Mouse (Mus musculus) adrenal gland, postnatal 14 days (tissue): ENCODE data around the gene Lcmt1. TPM values are rescaled to one million over a fixed set of nuclear protein-coding genes. Genes with fewer than 3 reads are reported as not detected.
A peak's percentile ranks its signal among the peaks of the same experiment; 100 is the strongest.

Source experiments
- DNase-seq: peaks from one replicate; pipeline ENCODE4 v3.0.0; 2021; ENCODE audit warnings: mixed read lengths
- total RNA-seq: library from RNA; stranded (reverse); gene quantifications from 2 replicates; pipeline ENCODE4 v1.2.3, GENCODE M21; 2021

Lcmt1 gene
- total RNA-seq, 1 experiment from 2014 or later: 23.2 TPM

DNA sequence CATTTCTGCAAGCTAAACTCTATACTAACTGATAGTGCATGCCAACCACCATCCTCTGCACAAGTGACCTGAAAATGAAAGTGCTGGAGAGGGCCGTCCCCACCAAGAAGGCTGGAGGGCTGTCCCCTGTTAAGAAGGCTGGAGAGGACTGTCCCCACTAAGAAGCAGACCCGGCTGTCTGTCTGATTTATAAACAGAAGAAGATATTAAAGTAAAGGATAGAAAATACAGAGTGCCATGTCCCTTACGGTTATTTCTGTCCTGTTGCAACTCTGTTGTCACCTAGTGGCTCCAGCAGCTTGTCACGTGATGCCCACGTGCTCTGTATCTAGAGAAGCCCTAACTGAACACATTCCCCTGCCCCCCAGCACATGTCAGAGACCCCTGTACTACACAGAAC lies 9.4 kb upstream of the Lcmt1 start:
- DNase-seq: no peak

GRCm38 (mm10) chr7:123361229-123361980 lies 8.2 kb upstream of the Lcmt1 start:
- DNase-seq: no peak

DNA sequence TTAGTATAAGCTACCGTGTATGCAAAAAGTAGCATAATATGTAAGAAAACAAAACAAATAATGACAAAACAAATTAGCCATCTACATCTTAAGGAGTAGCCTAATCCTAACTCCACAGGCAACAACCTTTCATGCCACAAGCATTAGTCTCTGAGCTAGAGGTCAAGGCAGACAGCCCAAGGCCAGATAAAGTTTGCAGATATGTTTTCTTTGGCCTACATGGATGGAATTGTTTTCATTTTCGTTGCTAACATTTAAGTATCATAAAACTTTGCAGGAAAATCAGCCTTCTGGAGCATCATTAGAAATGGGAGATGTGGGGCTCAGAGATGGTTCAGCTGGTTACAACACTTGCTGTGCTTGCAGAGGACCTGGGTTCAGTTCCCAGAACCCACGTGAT lies 6.8 kb upstream of the Lcmt1 start:
- peak; percentile 26 for DNase-seq

GRCm38 (mm10) chr7:123363971-123364370 lies 5.6 kb upstream of the Lcmt1 start:
- no peak for DNase-seq

DNA sequence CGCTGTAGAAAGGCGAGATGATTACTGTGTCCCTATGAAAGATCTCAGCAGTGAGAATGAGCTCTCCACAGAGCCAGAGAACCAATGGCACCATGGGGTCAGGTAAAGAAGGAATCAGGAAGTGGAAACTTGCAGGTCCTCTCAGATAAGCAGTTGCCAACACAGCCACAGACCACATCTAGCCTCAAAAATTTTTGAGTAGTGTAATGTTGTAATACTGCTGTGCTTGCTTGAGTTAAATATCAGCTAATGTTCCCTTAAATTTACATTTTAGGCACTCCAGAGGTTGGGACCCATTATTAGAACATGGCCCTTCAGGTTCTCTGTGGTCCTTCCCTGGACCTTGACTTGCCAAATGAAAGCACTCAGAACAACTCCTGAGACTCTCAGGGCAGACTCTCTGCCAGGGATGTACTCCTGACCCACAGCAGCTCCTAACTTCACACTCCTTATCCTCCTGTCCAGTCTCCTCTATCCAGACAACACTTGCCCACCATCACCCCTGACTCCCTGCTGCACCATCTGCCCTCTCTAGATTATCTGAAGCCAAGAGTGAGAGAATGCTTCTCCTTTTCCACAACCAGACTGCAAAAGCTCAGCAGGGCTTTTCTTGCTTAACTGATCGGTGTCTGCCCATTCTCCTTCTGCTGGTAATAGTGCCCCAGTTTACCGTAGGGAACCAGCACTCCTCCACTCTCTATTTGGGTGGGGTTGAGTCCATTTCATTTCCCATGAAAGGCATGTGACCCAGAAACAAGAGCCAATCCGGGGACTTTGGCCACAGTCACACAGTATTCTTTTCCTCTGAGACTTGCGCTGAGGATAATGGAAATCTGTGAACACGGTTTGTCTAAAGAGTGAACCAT lies 3.5 kb upstream of the Lcmt1 start:
- no peak for DNase-seq

- no peak for DNase-seq
Measured at GRCm38 (mm10) chr7:123366806-123367205, 2.8 kb upstream of the Lcmt1 start.

- no peak for DNase-seq
Measured at GRCm38 (mm10) chr7:123367218-123368150, 2.1 kb upstream of the Lcmt1 start.

DNA sequence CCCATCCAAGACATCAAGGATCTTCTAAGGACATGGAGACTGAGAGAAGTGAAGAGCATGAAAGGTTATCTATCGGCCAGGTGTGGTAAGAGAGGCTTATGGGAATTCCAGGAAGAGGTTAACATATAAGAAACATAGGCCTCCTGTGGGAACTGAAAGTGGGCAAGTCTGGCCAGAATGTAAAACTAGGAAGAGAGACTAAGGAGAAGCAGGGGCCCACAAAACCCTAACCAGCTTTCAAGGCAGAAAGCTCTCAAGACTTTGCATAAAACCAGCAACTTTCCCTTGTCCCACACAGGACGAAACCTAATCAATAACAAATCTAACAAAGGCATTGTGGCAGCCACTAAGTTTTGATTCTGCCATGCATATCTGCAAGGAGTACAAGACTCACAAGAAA lies 1.4 kb upstream of the Lcmt1 start:
- DNase-seq: no peak

- peak; percentile 71 for DNase-seq
Measured at GRCm38 (mm10) chr7:123368778-123369746, 522 bp upstream of the Lcmt1 start.

GRCm38 (mm10) chr7:123370700-123371099 lies 1.1 kb downstream of the Lcmt1 start:
- DNase-seq: no peak

GRCm38 (mm10) chr7:123371501-123371900 lies 1.9 kb downstream of the Lcmt1 start:
- DNase-seq: peak; percentile 75

DNA sequence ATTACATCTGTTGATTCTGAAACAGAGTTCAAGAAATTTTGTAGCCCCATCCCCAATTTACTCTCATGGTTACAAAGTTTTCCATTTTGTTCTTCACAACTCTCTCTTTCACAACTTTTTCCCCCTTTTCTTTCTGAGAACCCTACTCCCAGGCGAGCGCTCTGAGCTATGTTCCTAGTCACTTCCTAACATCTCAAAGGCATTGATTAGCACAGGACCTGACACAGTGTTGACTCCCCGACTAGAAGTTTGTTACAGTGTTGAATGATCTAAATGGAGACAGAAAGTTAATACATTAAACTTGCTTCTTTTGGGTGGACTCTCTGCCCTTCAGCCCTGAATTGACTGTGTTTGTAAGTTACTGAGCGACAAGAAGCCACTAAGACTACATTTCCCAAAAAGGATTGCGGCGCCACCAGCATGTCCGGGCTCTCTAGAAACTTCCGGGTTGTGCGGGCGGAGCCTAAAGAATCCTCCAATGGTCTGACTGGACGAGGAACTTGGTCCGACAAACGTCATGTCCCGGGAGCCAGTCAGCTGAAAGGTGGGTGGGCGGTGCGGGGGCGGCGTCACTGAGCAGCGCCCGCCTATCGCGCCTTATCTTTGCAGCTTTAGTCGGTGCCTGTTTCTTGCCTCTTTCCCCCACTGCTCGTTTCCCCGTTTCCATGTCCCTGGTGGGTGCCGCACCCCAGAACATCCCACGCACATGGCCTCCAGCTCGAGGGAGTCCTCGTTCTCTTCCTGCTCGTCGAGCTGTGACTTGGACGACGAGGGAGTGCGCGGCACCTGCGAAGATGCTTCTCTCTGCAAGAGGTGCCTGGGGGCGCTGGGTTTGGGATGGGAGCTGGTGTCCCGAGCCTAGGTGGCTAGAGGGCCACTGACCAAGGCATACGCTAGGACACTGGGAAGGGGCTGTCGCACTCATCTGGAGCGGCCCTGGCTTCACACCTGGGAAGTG lies 8.1 kb downstream of the Lcmt1 start:
- peak; percentile 97 for DNase-seq

GRCm38 (mm10) chr7:123385693-123386407 lies 16.3 kb downstream of the Lcmt1 start:
- peak; percentile 50 for DNase-seq

- no peak for DNase-seq
Measured at GRCm38 (mm10) chr7:123389686-123390280, 20.2 kb downstream of the Lcmt1 start.

DNA sequence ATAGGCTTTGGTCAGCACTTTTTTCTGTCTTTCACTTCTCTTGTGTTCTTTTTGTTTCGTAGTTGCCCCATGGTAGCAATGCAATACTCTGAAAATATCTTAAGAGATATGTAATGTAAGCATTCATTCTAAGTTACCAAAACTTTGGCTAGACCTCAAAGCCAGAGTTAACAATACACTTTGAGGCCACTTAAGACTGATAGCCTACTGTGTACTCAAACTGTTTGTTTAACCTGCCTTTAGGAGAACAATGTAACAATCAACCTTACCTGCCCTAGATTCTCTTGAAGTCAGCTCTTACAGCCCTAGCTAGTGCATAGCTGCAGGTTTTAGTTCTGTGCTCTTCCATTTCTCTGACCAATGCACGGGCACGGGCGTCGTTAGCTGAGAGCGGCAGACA lies 24.7 kb downstream of the Lcmt1 start:
- DNase-seq: no peak

DNA sequence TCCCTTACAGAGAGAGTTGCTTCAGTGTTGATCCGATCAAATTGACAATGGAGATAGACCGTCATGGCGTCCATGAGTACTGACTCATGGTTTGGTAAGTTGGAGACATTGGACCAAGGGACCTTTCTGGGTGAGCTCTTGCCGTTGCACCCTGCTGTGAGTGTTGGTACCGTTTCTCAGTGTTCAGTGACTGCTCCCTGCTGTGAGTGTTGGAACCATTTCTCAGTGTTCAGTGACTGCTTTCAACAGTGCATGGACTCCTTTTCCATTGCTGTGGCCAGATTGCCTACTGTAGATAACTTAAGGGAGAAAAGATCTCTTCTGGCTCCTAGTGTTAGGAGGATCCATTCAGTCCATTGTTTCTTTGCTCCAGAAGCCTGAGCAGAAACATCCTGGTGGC lies 27.3 kb downstream of the Lcmt1 start:
- no peak for DNase-seq

DNA sequence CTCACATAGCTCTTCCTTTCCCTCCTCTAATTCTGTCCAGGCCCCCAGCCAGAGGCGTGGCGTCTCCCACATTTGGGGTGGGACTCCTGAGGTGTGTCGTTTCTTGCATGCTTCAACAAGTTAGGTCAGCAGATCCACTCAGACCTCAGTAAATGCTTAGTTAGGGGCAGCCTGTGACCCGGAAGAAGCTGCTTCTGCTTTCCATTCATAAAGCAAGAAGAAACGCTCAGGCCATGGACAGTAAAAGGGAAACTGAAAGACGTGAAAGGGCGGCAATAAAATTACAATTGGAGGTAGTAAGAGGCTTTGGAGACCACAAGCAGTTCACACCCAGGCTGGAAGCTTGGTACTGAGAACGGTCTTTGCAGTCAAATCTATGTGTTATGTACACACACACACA lies 27.8 kb downstream of the Lcmt1 start:
- DNase-seq: no peak

DNA sequence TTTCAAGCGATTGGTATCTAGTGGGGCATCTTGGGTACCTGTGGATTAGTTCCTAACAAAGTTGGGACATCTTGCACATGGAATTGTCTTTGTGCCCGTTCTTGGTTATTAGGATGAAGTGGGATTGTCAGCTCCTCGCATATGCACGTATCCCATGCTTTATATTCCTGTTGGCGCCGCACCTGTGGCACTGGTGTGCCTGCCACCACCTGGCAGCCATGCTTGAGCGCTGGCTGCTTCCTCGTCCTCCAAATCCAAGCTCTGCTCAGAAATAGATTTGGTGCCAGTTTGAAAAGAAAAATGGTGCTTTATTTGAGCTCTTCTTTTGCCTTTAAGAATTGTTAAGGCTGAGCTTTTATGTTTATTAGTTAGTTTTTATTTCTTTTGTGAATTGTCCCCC lies 28.3 kb downstream of the Lcmt1 start:
- no peak for DNase-seq

DNA sequence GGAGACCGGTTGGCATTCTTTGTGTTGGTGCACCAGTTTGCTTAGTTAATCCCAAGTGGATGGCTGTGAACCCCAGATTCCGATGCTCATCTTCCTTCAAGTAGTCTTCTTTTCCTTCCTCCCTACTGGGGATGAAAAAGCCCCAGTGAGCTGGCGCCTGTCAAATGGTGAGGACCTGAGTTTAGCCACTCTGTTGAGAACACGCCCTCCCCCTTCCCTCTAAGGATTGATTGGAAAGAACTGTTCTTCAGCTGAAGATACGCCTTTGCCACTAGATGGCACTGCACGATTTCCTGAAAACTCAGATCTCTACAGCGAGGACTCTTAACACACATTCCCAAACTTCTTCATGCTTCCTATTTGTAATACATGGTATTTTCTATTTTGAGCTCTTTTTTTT lies 29.2 kb downstream of the Lcmt1 start:
- peak; percentile 77 for DNase-seq
